Mouse (Mus musculus) lung, adult 2 months (tissue): ENCODE data around the gene Pvalb.

Source experiments
- CTCF ChIP-seq: fragments of 200-500 bp; IDR thresholded peaks from 2 replicates; pipeline ENCODE4 v1.5.1; 2011; ENCODE audit warnings: mild to moderate bottlenecking, low read length, control low read depth; ENCODE audit not compliant: insufficient read depth
- POLR2A ChIP-seq: fragments of 200-500 bp; IDR thresholded peaks from 2 replicates; pipeline ENCODE4 v1.6.1; 2011; ENCODE audit warnings: low read depth, mild to moderate bottlenecking, control low read depth, low read length, borderline replicate concordance; ENCODE audit errors: extremely low read depth

GRCm38 (mm10) chr15:78177257-78177656 lies 28.9 kb downstream of the Pvalb start:
- TF ChIP-seq CTCF (no peak), POLR2A (no peak)
